Mouse (Mus musculus): ENCODE data around the gene Lgsn.

The Lgsn gene

GRCm38 (mm10) chr1:31214831-31215230 is 38.6 kb downstream of the Lgsn start:
- DNase-seq (ENCODE audit: low spot score): no peak

DNA sequence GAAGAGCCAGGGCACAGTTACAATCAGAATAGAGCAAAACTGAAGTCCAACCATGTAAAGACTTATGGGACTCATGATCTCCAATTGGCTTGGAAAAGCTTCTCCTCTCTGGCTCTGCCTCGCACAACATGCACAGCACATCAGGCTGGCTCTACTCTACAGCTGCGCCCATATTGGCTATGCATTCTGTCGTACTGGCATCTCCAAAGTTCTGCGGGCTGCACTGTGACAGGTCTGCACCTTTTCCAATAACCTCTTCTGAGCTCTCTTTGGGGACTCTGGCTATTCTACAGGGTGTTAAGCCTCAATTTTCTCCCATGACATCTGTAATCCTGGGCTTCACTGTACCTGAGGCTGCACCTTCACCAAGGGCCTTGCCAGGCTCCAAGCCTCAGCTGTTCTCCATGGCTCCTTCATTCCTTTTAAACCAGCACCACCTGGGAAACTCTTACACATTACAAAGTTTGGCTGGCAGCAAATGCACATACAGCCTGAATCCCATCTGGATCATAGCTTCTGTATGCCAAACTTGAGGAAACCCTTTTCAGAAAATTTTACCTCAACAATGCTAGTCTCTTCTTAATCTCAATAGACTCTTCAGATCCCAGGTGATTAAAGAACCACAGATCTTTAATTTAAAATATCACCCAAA is 44.5 kb downstream of the Lgsn start:
- no peak for DNase-seq (ENCODE audit: low spot score)

DNA sequence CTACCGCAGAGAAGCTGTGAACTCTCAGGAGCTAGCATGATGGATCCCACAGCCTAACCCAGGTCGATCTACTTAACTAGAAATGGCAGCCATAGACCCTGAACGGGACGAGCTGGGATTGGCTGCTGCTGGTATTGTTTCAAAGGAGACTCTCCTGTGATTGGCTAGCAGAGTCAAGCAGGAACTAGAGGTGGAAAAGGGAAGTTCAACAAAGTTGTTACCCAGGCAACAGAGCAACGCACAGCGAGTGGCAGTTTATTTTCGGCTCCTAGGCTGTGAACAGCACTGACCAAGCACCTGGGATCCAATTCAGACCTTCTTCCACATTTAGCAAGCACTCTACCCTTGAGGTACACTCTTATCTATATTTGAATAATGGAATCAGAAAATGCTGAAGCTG is 46.4 kb downstream of the Lgsn start, which contains the start of the genes 4931428L18Rik and Pih1d3:
TSS of gene 4931428L18Rik (minus strand) at position 121 of the 400 bp plus-strand sequence.
TSS of gene Pih1d3 (plus strand) at position 275 of the 400 bp plus-strand sequence.
- no peak for DNase-seq (ENCODE audit: low spot score)

DNA sequence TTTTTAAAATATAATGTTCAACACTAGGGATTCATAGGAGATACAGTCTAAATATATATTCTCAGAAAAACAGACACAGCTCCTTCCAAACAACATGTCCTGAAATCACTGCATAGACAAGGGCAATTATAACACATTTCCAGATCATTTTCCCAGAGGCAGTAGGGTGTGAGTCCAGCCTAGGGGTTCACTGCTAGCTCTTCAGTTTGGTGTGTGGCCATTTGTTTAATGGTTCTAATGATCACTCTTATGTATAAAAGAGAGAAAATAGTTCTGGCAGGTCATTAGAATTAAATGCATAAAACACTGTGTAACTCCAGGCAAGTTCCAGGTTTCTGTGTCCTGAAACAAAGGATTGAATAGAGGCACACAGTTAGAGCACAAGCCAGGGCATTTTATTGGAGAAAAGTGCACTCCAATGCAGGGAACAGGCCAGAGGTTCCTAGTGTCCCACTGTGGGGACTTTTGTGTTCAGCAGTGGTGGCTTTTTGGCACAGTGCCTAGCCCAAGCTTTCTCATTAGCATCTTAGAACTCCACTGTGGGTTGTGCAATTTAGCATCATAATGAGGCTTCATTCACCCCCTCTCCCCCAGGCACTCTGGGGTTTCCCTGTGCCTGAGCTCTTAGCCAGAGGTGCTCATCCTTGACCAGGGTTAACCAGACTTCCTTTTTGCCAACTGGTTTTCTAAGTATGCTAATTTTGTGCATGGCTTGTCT is 57.3 kb downstream of the Lgsn start:
- DNase-seq (ENCODE audit: low spot score): no peak

All from ovary, adult 18-20 months (tissue).